Mouse (Mus musculus): ENCODE measurements at regions not wholly inside any gene's neighbourhood (a gene's known extent, or its start where the extent isn't known, plus 50 kb on each side); places are given as distances from the start of the nearest gene placed in this dataset.
"Not testable (repeated sequence)": the region's sequence is repeated elsewhere in the genome, so short reads cannot be mapped to it uniquely, and the experiment has no call there.

- not testable (repeated sequence) for DNase-seq (ENCODE audit: low spot score in 2 of 2)
These were observed 884.0 kb upstream of the Lrrc4c start for GRCm38 (mm10) chr2:95433996-95434395.

- no peak for DNase-seq (ENCODE audit: low spot score in 2 of 2)
These were observed 877.0 kb upstream of the Lrrc4c start for GRCm38 (mm10) chr2:95440957-95441356.

- no peak for DNase-seq (ENCODE audit: low spot score in 2 of 2)
These were observed 874.6 kb upstream of the Lrrc4c start for GRCm38 (mm10) chr2:95443245-95443799.

- DNase-seq (ENCODE audit: low spot score in 2 of 2): peak in 1 of 2 experiments; percentile 2
These were observed 869.1 kb upstream of the Lrrc4c start for GRCm38 (mm10) chr2:95448897-95449296.

GRCm38 (mm10) chr2:95479827-95480226, 838.1 kb upstream of the Lrrc4c start:
- DNase-seq (ENCODE audit: low spot score in 2 of 2): no peak

- peak in 1 of 2 experiments; percentile 21 for DNase-seq (ENCODE audit: low spot score in 2 of 2)
These were observed 834.6 kb upstream of the Lrrc4c start for GRCm38 (mm10) chr2:95483397-95483796.

GRCm38 (mm10) chr2:95487580-95488135, 830.3 kb upstream of the Lrrc4c start:
- no peak for DNase-seq (ENCODE audit: low spot score in 2 of 2)

GRCm38 (mm10) chr2:95494026-95494697, 823.8 kb upstream of the Lrrc4c start:
- no peak for DNase-seq (ENCODE audit: low spot score in 2 of 2)

- DNase-seq (ENCODE audit: low spot score in 2 of 2): no peak
These were observed 823.3 kb upstream of the Lrrc4c start for GRCm38 (mm10) chr2:95494698-95495088.

GRCm38 (mm10) chr2:95511286-95511685, 806.7 kb upstream of the Lrrc4c start:
- no peak for DNase-seq (ENCODE audit: low spot score in 2 of 2)

GRCm38 (mm10) chr2:95521624-95522023, 796.3 kb upstream of the Lrrc4c start:
- DNase-seq (ENCODE audit: low spot score in 2 of 2): no peak

- no peak for DNase-seq (ENCODE audit: low spot score in 2 of 2)
These were observed 793.2 kb upstream of the Lrrc4c start for GRCm38 (mm10) chr2:95524590-95525266.

- DNase-seq (ENCODE audit: low spot score in 2 of 2): no peak
These were observed 753.9 kb upstream of the Lrrc4c start for GRCm38 (mm10) chr2:95564089-95564488.

- no peak for DNase-seq (ENCODE audit: low spot score in 2 of 2)
These were observed 742.1 kb upstream of the Lrrc4c start for GRCm38 (mm10) chr2:95575882-95576281.

- DNase-seq (ENCODE audit: low spot score in 2 of 2): no peak
These were observed 738.8 kb upstream of the Lrrc4c start for GRCm38 (mm10) chr2:95579201-95579600.

- no peak for DNase-seq (ENCODE audit: low spot score in 2 of 2)
These were observed 732.0 kb upstream of the Lrrc4c start for GRCm38 (mm10) chr2:95586002-95586401.

- DNase-seq (ENCODE audit: low spot score in 2 of 2): no peak
These were observed 730.9 kb upstream of the Lrrc4c start for GRCm38 (mm10) chr2:95587044-95587443.

GRCm38 (mm10) chr2:95613354-95613753, 704.6 kb upstream of the Lrrc4c start:
- DNase-seq (ENCODE audit: low spot score in 2 of 2): no peak

- DNase-seq (ENCODE audit: low spot score in 2 of 2): no peak
These were observed 680.4 kb upstream of the Lrrc4c start for GRCm38 (mm10) chr2:95637533-95637932.

- DNase-seq (ENCODE audit: low spot score in 2 of 2): peak in 1 of 2 experiments; percentile 2
These were observed 643.6 kb upstream of the Lrrc4c start for GRCm38 (mm10) chr2:95674347-95674746.

GRCm38 (mm10) chr2:95715355-95715754, 602.6 kb upstream of the Lrrc4c start:
- peak in 1 of 2 experiments; percentile 1 for DNase-seq (ENCODE audit: low spot score in 2 of 2)

Measured in left cerebral cortex, adult 18-20 months (tissue).